Mouse (Mus musculus): ENCODE measurements around the gene Gm48552.

Gm48552 gene

DNA sequence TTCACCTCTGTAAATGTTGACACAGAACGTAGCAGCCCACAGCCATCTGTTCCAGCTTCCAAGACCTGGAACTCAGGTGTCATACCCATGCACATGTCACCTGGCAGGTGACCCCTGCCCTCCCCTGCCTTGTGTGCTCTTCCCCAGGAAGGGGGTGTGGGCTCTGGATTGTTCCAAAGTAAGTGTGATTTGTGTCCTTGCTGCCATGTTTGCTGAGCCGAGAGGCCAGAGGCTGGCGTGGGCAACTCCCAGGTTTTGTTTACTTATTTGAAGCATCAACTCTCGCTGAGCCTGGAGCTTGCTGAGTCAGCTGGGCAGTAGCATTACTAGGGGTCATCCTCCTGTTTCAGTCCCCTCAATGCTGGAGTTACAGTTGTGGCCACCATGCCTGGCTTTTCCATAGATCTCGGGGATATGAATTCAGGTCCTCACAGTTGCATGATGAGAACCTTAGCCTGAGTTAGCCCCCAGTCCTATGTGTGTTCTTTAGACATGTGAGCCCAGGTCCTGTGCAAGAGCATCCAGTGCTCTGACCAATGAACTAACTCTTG, at the start of gene Gm48552:
Gm48552 (plus strand) TSS at position 501 of the 551 bp plus-strand sequence.
- DNase-seq (ENCODE audit: low read depth): no peak

DNA sequence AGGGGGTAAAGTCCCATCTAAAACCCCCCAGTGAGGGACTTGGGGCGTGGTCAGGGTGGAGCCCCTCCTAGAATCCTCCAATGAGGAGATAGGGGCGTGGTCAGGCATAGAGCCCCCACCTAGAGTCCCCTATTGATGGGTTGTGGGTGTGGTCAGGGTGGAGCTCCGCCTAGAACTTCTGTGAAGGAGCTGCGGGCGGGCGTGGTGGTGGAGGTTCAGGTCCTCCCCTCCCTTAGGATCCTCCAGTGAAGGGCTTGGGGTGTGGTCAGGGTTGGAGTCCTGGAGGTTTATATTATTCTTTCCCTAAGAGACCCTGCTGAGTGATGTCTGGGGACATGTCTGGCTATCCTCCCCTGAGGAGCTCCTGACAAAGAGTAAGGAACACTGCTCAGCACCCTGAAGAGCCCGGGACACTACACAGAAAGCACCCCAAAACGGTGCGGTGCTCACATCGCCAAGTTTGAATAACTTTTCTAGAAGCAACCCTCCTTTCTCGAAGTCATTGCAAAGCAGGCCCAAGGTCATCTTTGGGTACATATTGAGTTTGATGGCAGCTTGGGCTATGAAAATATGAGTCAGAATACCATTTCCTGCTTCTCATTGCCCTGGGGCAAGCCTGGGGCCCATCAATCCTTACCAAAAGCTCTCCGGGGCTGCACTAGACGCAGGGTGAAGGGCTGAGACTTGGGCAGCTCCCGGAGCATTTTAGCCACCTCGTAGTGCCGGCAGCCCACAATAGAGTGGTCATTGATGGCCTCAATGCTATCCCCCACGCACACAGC, 48.1 kb upstream of the Gm48552 start:
- DNase-seq (ENCODE audit: low read depth): no peak

DNA sequence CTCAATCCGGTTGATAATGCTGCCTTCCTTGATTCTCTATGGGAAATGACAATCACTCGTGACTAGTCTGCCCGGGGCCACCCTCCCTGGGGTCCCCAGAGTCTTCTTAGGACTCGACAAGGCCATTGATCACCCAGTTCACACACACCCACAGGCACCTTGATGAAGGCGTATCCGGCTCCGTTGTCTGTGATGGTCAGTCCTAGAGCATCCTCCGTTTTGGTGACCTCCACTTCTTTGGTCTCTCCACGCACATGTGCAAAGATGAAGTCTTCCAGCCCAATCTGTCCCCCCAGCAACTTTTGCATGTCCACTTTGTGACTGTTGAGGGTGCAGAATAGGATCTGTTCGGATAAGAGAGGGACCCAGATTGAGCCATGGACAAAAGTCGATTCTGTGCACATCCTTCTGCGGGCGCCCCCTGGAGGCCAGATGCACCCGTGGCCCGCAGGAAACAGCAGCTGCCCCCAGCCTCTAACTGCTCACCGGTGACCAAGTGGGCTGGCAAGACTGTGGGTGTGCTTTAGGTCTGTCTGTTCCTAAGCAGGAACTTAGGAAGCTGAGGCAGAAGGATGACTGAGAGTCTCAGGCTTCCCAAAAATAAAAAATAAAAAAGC, 47.4 kb upstream of the Gm48552 start:
- DNase-seq (ENCODE audit: low read depth): peak; percentile 85

DNA sequence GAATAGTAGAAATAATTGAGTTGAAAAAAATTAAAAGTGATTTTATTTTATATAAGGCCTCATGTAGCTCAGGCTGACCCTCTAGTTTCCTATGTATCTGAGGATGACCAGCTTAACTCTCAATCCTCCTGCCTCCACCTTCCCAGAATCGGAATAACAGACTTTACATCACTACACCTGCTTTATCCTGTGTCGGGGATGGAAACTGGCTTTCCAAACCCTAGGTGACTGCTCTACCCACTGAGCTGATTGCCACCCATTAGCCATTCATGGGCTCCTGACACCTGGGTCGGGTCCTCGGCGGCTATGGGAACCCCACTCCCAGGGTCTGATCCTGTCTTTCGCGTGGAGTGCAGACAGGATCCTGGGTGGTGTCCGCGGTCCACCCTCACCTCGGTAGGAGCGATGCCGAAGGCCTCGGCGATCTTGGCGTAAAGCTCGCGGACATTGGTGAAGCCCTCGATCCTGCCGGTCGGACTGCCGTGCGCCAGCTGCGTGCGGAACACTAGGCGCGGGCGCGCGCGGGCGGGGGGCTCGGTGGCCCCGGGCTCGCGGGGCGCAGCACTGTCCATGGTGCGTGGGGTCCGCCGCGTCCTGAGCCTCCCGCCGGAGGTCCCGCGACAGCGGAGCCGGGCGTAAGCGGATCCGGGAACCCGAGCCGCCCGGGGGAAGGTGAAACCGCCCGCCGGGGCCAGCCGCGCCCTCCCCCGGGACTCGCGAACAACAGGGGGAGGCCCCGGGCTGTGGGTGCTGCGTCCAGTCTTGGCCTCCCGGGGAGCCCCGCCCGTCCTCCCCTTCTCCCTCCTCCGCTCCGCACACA, 45.9 kb upstream of the Gm48552 start, which contains the start of gene Gipc3:
Gipc3 (minus strand) TSS at position 581 of the 820 bp plus-strand sequence.
- DNase-seq (ENCODE audit: low read depth): no peak

DNA sequence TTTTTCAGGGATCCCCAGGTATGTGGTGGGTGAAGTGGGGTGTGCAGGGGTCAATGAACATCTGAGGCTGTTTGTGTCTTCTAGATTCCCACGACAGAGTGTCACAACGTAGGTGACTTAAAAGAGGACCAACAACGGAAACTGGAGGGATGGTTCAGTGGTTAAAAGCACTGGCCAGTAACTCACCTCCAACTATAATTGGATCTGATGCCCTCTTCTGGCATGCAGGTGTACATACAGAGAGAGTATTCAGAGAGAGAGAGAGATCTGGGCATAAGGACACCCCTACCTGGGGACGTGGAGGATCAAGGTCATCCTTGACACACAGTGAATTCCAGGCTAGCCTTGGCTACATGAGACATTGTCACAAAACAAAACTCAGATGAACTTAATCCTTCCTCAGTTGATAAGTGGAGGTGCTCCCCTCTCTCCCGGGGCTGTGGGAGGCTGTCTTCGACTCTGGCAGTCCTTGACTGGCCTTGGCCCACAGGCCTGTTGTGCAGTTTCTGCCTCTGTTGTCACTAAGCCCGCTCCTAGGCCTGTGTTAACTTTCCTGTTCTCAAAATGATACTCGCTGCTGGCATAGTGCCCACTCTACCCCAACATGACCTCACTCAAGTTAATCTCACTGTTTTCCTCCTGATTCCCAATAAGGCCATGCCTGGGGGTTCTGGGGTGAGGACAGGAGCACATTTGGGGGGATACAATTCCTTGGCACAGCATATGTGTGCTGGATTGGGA, 44.2 kb upstream of the Gm48552 start:
- DNase-seq (ENCODE audit: low read depth): peak; percentile 66

DNA sequence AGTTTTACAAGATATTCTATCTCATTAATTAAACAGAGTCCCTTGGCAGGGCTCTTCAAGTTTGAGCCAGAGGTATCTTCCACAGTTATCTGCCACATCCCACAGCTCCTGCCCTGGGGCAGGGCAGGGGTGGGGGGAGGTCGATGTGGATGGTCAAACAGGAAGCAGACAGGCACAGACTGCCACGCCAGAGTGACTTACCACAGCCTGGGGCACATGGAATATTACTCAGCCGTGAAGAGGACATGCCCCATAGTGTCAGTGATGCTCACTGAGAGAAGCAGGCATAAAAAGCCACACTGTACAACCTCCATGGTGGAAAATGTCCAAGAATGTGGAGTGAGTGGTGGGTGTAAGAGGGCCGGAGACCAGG, 43.7 kb upstream of the Gm48552 start:
- DNase-seq (ENCODE audit: low read depth): no peak

DNA sequence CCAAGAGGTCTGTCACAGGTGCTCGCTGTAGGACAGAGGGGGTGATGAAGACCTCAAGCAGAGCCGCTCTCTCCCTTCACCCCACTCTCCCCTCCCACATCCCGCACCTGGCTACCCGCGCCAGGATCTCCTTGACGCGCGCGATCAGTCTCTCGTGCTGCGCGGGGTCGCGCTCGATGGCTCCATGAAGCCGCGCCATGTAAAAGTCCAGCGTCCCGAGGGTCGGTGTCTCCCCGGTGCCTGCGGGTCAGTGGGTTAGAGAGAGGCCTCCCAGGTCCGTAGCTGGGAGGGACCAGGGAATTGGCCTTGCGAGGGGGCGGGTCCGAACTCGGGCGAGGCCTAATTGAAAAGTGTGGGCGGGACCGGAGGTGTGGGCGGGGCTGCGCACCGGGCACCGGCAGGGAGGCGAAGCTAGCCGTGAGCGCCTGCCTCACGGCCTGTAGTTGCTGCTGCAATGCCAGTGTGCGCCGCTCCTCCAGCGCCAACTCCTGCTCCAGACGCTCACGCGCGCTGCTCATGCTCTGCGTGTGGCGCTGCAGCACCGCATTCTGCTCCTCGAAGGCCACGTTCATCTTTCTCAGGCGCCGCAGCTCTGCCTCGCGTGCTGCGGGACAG, 42.2 kb upstream of the Gm48552 start:
- DNase-seq (ENCODE audit: low read depth): peak; percentile 50

DNA sequence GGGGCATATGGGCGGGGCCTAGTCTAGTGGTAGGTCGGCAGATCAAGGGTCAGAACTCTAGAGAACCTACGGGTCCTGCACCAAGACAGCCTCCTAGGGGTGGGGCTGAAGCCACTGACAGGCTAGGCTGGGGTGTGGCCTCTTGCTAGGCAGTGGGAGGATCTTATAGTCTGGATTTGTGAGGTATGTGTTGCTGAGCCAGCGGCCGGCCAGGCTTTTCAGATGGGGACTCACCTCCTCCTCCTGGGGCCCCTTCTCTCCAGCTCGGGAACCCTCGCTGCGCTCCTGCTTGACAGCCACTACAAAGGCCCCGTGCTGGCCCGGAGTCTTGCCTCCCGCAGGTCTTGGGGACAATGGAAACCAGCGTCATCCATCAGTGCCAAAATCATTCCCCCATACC, 39.7 kb upstream of the Gm48552 start:
- DNase-seq (ENCODE audit: low read depth): peak; percentile 47

DNA sequence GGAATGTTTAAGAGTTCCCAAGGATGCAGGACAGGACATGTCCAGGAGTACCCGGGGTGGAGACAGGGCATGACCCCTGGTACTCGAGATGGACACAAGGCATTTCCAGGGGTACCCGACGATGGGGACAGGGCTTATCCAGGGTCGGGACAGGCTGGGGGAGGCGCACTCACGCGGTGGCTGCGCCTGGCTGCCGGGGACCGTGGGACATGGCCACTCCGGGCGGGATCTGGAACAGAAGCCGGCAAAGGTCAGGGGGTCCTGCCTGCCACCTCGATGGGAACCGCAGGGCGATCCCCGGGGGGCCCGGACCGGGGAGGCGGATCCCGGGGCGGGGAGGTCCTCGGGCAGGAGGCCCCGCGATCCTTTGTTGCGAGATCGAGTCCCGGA, 38.8 kb upstream of the Gm48552 start:
- no peak for DNase-seq (ENCODE audit: low read depth)

DNA sequence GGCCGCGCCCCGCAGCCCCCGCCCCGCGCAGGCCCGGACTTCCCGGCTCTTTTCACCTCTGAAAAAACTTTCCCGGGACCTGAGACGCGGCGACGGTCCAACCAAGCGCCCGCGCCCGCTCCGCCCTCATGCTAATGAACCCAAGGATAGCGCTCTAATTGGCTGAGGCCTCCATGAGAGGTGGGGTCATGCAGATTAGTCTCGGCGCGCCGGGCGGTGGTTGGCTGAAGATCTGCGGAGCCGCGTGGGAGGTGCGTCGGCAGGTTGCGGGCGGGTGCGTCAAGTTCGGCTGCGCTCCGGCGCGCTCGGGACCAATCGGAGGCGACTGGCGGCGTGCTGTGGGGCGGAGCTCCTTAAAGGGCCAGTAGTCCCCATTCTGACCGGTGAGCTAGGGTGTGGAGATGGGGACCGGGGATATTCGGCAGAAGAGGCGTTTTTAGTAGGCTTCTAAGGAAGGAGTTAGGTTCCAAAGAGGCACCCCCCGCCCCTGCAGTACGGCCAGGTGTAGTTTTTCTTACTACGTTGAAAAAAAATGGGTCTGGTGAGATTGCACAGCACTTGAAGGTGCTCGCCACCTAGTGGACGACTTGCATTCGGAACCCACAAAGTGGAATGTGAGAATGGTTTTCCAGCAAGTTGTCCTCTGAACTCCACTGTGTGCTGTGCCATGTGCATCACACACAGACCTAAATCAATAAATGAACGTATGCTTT, 38.3 kb upstream of the Gm48552 start, which contains the start of gene Hmg20b:
Hmg20b (minus strand) TSS at position 130 of the 713 bp plus-strand sequence.
- peak; percentile 98 for DNase-seq (ENCODE audit: low read depth)

DNA sequence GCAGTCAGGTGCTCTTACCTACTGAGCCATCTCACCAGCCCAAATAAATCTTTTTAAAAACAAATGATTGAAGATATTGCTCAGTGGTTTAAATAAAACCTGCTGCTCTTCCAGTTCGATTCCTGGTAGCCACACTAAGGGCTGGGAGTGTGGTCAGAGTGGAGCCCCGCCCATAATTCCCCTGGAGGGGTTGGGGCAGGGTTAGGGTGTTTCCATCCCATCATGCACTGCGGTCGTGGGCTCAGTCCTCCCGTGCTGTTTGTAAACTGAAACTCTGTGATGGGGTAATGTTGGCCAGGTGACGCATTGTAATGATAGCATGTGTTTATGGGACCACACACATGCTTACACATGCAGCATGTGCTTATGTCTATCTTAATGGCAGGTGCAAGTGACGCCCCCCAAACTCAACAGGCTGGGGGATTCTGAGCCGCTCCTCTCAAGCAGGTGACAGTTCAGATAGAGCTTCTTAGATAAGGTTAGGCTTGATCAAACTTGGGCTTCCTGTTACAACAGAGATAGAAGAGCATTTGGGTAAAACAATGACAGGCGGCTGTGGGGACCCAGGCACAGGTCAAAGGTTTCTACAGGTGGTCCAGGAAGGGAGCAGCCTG, 37.0 kb upstream of the Gm48552 start:
- DNase-seq (ENCODE audit: low read depth): peak; percentile 80

DNA sequence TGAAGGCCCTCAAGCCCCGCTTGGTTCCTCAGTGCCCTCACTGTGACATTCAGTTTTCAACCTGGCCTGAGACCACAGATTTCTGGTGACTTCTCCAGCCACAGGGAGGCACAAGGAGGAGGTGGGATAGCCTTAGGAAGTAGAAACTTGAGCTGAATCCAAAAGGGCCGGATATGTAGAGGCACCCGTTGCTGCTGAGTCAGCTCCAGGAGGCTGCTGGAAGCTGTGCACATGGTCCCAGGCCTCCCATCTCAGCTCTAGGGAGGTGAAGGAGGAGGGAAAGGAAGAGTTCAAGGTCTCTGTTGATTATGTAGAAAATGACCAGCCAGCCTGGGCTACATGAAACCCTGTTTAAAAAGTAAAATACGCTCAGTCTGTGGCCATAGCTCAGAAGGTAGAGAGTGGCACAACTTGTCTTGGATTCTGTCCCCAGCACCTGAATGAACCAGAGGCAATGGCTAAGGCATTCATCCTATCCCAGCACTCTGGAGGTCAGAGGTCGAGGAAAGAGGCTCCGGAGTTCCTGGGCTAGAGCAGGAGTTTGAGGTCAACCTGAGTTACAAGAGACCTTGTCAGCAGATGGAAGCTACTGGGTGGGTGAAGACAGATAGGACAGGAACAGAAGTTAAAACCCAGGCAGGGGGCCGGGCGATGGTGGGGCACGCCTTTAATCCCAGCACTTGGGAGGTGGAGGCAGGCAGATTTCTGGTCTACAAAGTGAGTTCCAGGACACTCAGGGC, 33.9 kb upstream of the Gm48552 start:
- DNase-seq (ENCODE audit: low read depth): no peak

DNA sequence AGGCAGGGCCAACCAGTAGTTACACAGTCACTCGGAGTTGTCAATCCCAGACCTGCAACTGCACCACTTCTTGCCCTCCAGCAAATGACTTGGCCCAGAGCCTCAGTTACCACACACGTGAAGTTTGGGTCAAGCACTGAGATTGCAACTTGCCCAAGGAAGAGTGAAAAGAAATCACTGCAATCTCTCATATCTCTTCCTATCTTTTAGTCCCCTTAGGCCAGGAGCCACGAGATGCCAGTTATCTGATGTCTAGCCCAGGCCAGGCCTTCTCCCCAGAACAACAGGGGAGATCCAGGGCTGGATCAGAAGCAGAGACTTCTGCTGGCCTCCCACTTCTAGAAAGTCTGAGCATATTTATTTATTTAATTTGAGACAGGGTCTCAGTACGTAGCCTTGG, 33.3 kb upstream of the Gm48552 start:
- DNase-seq (ENCODE audit: low read depth): no peak

DNA sequence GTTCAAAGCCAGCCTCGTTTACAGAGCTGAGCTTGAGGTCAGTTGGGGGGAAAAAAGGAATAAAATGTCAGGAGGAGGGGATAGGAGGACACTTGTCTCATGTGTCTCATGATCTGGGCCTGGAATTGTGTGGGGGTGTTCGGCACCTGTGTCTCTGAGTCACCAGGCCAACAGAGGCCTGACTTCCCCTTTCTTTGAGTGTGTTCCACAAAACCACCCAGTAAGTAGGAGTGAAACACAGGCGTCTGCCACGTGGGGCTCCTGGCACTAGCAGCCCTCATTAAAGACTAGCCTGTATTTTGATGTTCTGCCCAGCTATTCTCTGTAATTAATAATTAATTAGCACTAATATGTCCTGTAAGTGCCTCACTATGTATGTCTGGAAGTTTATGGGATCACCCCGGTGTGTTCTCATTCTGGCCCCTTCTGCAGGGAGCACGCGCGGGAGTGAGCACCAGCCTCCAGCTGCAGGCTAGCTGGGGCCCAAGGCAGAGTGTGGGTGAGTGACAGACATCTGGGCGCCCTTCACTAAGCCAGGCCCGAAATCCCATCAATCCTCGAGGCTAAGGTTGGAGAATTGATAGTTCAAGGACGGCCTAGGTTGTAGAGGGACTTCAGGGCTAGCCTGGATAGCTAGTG, 32.3 kb upstream of the Gm48552 start:
- DNase-seq (ENCODE audit: low read depth): no peak

DNA sequence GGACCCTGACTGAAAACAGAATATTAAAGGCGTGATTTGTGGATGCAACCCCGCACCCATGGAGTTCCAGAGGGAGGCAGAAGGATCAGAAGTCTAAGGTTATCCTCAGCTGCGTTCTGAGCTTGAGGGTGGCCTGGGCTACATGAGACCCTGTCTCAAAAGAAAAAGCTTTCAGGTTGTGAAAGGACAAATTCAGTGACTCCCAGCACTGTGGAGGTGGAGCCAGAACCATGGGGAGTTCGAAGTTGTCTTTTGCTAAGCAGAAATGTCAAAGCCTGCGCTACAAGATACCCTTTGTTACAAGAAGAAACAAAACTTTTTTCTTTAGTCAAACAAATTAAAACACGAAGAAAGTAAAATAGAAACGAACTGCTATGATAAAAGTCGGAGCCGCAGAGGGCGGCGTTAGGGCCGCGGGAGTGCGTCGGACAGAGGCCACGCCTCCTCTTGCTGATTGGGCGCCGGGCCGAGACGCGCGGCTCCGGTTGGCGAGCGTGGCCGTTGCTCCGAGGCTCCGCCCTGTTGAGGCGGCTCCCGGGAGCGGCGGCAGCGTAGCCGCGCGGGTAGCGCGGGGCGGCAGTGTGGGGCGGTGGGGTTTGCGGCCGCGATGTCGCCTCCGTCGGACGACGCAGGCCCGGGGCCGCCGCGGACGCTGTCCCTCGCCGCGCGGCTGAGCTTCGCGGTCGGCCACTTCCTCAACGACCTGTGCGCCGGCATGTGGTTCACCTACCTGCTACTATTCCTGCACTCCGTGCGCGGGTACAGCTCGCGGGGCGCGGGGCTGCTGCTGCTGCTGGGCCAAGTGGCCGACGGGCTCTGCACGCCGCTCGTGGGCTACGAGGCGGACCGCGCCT, 31.6 kb upstream of the Gm48552 start, which contains the start of gene Mfsd12:
Mfsd12 (plus strand) TSS at position 501 of the 854 bp plus-strand sequence.
- peak; percentile 93 for DNase-seq (ENCODE audit: low read depth)

DNA sequence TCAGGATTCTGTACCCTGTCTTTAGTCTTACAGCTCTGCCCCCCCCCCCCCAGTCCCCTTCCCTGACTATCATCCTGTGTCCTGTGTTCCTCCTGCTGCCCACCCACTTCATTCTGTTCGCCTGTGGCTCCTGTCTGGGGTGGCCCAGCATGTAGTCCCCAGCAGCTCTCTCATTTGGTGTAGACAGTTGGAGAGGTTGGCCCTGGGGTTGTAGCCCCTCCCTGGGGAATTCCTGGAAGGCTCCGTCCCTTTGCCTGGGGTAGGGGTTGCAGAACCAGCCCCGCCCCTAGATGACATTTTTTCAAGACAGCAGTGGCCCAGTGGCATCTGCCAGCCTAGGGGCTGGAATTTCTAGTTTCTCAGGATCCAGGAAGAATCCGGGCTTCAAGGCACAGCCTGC, 30.6 kb upstream of the Gm48552 start:
- no peak for DNase-seq (ENCODE audit: low read depth)

DNA sequence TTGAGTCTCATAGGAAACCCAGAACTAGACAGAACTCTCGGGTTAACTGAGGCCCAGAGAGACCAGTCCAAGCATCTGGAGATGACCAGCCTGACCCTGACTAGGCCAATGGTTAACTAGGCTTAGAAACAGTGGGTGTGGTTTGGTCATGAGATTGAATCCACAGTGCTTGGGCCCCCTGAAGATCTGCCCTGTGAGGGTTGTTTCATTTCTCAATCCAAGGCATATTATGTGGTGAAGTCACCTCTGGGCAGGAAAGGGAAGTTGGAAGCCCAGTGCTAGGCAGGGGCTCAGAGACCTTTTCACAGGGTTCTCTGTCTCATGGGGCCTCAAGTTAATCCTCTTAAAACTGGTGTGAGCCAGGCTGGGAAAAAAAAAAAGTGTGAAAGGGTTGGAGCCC, 30.0 kb upstream of the Gm48552 start:
- no peak for DNase-seq (ENCODE audit: low read depth)

DNA sequence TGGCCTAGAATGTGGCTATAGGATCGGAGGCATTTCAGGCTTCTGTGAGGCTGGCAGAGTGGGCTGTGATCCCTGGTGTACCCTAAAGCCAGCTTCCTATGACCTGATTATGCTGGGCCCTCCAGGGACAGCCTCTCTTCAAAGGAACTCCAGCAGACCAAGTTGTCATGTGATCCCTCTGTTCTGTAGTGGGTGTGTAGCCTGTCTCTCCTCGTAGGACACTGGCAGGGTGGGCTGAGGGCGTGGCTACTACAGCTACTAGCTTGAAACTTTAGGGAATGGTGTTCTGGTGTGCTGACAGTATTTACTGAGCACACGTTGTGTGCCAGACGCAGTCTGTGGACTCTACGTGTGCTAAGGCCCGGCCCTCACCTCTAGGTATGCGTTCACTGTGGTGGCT, 28.1 kb upstream of the Gm48552 start:
- DNase-seq (ENCODE audit: low read depth): no peak
